Mouse (Mus musculus) left cerebral cortex, adult 2 months (tissue): ENCODE measurements around the gene Plod1. TPM values are rescaled to one million over a fixed set of nuclear protein-coding genes. Genes with fewer than 3 reads are reported as not detected.

Experiments used
- DNase-seq, 2 experiments: peaks; one replicate each; pipeline ENCODE4 v3.0.0; 2021 to 2022; ENCODE audit warnings: low spot score in 2 of 2, mixed read lengths in 1 of 2; ENCODE audit errors: extremely low spot score in 1 of 2
- H3K27ac ChIP-seq: fragments of 200-600 bp; 2 replicates; pipeline ENCODE4 v1.8.1; 2022
- H3K4me3 ChIP-seq: fragments of 200-600 bp; 2 replicates; pipeline ENCODE4 v1.8.1; 2022
- CTCF ChIP-seq: fragments of 200-600 bp; IDR thresholded peaks from 2 replicates; pipeline ENCODE4 v1.8.1; 2022; ENCODE audit warnings: antibody characterized with exemption, mild to moderate bottlenecking, moderate library complexity
- intact Hi-C: fragments of 180-260 bp; cut with DNase I; formaldehyde crosslinking; loops from one replicate; pipeline ENCODE4 v1.15.1; 2025
- total RNA-seq, 2 experiments: library from RNA; stranded (reverse); gene quantifications; 2 replicates each; pipeline ENCODE4 v1.2.3; 2021

Plod1 gene
- total RNA-seq, 2 experiments from 2014 or later, result 14.2 to 14.4 TPM

DNA sequence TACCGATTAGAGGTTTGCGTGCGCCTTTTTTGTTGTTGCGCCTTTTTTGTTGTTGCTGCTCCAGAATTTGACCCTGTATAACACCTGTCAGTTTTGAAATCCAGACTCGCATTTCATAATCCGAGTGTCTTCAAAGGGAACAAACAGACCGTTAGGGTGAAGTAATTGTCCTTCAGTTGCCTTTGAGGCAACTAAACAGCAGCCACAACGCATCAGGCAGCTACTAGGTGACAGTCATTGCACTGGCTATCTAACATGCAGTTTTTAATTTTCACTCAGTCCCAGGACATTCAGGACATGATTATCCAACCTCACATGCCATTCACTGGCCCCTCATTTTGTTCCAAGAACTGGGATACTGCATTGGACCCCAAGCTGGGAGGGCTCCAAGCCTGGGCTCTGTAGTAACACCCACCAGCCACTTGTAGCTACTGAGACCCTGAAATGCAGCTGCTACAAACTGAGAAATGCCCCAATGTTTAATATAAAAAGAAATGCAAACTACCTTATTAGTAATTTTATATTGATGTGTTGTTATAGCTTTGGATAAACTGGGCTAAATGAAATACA lies 31.4 kb downstream of the Plod1 start:
- H3K27ac ChIP-seq, result peak overlapping the region; percentile 100
- intact Hi-C loops, result loop anchor here (2.0 kb wide), 1 partner anchor 36 kb away; the partner anchor contains the start of gene 2510039O18Rik
- peak overlapping the region; percentile 100 for H3K4me3 ChIP-seq
- no peak; the same call in 1 of the 2 replicates for TF ChIP-seq CTCF
- no peak for DNase-seq

- intact Hi-C loops, result loop anchor here (2.0 kb wide), 1 partner anchor 36 kb away; the partner anchor contains the start of gene 2510039O18Rik
- DNase-seq, result peak; percentile 90
- peak within 1 kb of the TSS; percentile 100 for H3K27ac ChIP-seq
- TF ChIP-seq CTCF, result no peak
- H3K4me3 ChIP-seq, result peak within 1 kb of the TSS; percentile 100
These were observed 32.1 kb downstream of the Plod1 start, which contains the start of gene Mfn2 for GRCm38 (mm10) chr4:147904313-147905089. Gene Mfn2, minus strand, starts transcription at chr4:147904704.

GRCm38 (mm10) chr4:147903601-147904000 lies 33.0 kb downstream of the Plod1 start:
- no peak for TF ChIP-seq CTCF
- no peak for DNase-seq
- Histone ChIP-seq H3K4me3 (peak overlapping the region; percentile 100), H3K27ac (peak overlapping the region; percentile 100)
- intact Hi-C loops, result no loop called here

DNA sequence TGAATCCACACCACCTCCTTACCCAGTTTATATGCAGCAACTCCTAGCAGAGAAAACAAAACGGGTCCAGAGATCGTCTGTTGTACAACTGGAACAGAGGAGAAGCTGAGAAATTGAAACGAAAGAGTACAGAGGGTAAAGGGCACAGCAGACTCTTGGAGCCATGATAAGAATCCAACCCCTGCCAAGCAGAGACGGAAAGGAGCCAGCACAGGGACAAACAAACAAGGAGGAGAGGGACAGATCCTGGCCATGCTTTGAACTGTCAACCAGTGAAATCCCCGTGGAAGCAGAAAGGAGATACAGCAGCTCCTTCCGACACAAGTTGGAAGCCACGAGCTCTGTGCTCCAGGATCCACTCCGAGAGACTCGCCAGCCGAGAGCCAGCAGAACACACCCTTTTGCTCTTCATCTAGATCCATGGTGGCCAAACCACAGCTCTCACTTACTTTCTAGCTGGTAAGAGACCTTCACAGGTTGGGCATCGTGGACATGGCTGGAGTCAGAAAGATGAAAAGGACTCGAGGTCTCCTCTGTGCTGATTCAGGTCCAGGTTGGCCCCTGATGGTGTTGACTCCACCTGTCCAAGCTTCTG lies 33.6 kb downstream of the Plod1 start:
- intact Hi-C loops, result no loop called here
- H3K4me3 ChIP-seq, result no peak overlapping the region
- no peak for TF ChIP-seq CTCF
- DNase-seq, result no peak
- H3K27ac ChIP-seq, result no peak overlapping the region

DNA sequence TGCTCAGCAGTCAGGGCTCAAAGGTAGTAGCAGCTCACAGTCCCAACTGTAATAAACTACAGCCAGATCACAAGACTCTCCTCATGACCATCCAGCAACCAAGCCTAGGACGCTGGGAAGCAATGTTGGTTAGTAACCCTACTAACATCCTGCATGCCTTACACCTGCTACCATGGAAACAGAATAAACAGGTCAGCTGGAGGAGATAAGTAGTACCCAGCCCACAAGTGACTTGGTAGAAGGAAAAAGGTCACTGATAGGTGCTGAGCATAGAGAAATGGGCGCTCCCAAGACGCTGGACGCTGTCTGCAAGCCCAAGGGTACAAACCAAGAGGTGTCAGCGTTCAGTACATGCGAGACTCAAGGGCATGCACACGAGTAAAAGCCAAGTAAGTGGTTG lies 36.1 kb downstream of the Plod1 start:
- no peak for DNase-seq
- Histone ChIP-seq H3K4me3 (no peak overlapping the region), H3K27ac (no peak overlapping the region)
- TF ChIP-seq CTCF, result no peak
- intact Hi-C loops, result no loop called here

- DNase-seq, result no peak
- no peak for TF ChIP-seq CTCF
- Histone ChIP-seq H3K4me3 (no peak overlapping the region), H3K27ac (peak overlapping the region; percentile 28; the same call in 1 of the 2 replicates)
- intact Hi-C loops, result no loop called here
These were observed 39.2 kb downstream of the Plod1 start for GRCm38 (mm10) chr4:147897348-147897747.

- intact Hi-C loops, result no loop called here
- Histone ChIP-seq H3K4me3 (no peak overlapping the region), H3K27ac (no peak overlapping the region)
- no peak for TF ChIP-seq CTCF
- DNase-seq, result no peak
These were observed 40.2 kb downstream of the Plod1 start for GRCm38 (mm10) chr4:147896411-147896810.

GRCm38 (mm10) chr4:147895815-147896330 lies 40.7 kb downstream of the Plod1 start:
- DNase-seq, result no peak
- intact Hi-C loops, result no loop called here
- no peak for TF ChIP-seq CTCF
- Histone ChIP-seq H3K27ac (no peak overlapping the region), H3K4me3 (no peak overlapping the region)

DNA sequence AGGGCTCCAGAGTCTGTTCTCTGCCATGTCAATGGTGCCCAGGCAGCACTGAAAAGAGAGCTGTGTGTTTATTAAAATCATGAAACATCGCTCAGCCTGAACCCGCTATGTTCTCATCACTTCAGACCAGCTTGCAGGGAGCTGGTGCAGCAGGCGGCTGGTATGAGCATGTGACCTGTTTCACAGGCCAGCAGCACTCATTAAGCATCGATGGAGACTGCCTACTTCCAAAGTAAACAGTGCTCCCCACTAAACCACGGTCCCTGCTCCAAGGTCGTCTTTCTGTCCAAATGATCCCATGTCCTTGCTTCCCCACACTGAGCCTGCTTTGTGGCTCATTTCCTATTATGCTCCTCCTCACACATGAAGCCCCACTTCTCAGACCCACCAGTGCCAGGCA lies 46.2 kb downstream of the Plod1 start:
- intact Hi-C loops, result no loop called here
- Histone ChIP-seq H3K4me3 (no peak overlapping the region), H3K27ac (no peak overlapping the region)
- TF ChIP-seq CTCF, result no peak
- no peak for DNase-seq

DNA sequence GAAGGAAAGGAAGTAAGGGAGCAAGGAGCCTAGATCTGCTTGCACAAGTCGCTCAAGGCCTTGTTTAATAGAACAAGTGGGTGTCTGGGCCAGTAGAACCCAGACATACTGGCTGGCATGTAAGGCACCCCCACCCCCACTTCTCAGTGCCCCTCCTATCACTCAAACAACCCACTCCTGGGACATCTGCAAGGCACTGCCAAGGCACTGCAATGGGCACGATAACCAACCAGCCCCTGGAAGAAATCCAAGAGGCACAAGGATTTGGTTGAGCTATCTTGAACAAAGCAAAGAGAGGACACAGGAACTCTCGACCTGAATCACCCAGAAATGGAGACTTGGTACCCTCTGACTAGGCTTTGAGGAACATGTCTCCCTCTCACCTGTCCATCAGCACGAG lies 48.3 kb downstream of the Plod1 start:
- no peak overlapping the region for H3K4me3 ChIP-seq
- no peak for DNase-seq
- intact Hi-C loops, result no loop called here
- no peak for TF ChIP-seq CTCF
- H3K27ac ChIP-seq, result no peak overlapping the region

DNA sequence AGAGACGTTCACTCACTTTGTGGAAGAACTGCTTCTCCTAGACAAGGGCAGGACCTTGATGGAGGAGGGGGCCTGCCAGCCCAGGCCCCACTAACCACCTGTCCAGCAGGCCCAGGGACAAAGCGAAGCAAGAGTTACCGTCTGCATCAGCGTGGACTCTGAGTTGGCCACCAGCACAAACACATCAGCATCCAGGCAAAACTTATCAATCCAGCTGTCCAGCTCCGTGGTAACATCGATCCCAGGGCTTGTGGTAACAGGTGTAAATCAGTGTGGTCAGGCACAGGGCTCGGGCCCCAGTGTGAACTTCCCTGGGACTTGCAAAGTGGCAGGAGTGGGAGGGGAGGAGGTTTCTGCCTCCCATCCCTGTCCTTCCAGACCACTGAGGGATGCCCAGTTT lies 49.3 kb downstream of the Plod1 start:
- no peak for DNase-seq
- Histone ChIP-seq H3K27ac (no peak overlapping the region), H3K4me3 (no peak overlapping the region)
- no peak for TF ChIP-seq CTCF
- intact Hi-C loops, result no loop called here

- Histone ChIP-seq H3K27ac (no peak overlapping the region), H3K4me3 (no peak overlapping the region)
- DNase-seq, result no peak
- TF ChIP-seq CTCF, result no peak
- intact Hi-C loops, result no loop called here
These were observed 50.4 kb downstream of the Plod1 start for GRCm38 (mm10) chr4:147886158-147886557.
